Mouse (Mus musculus) liver, embryonic 13.5 days (tissue): ENCODE data around the gene Trim2. TPM values are rescaled to one million over a fixed set of nuclear protein-coding genes. Genes with fewer than 3 reads are reported as not detected.

Experiments used
- ATAC-seq: fragments of 200-750 bp; cut with Nextera tagmentation; 2 replicates; pipeline ENCODE4 v1.8.0; 2017; ENCODE audit warnings: low read depth, mild to moderate bottlenecking, moderate number of reproducible peaks, moderate library complexity
- DNase-seq: peaks from one replicate; pipeline ENCODE4 v3.0.0; 2022
- H3K27ac ChIP-seq: fragments of 300-500 bp; sonication (generic); 2 replicates; pipeline ENCODE4 v1.5.1; 2015; ENCODE audit warnings: moderate library complexity, mild to moderate bottlenecking, inconsistent platforms
- H3K27me3 ChIP-seq: fragments of 300-500 bp; sonication (generic); 2 replicates; pipeline ENCODE4 v1.6.1; 2015; ENCODE audit warnings: mild to moderate bottlenecking, inconsistent platforms
- H3K36me3 ChIP-seq: fragments of 300-500 bp; sonication (generic); 2 replicates; pipeline ENCODE4 v1.6.1; 2015; ENCODE audit warnings: mild to moderate bottlenecking, inconsistent platforms
- H3K4me1 ChIP-seq: fragments of 300-500 bp; sonication (generic); replicated peaks from 2 replicates; pipeline ENCODE4 v1.6.1; 2015; ENCODE audit warnings: inconsistent platforms
- H3K4me2 ChIP-seq: fragments of 300-500 bp; sonication (generic); 2 replicates; pipeline ENCODE4 v1.6.1; 2015; ENCODE audit warnings: inconsistent platforms, mild to moderate bottlenecking, moderate library complexity
- H3K4me3 ChIP-seq: fragments of 300-500 bp; sonication (generic); replicated peaks from 2 replicates; pipeline ENCODE4 v1.5.1; 2015; ENCODE audit warnings: mild to moderate bottlenecking, inconsistent platforms
- H3K9ac ChIP-seq: fragments of 300-500 bp; sonication (generic); 2 replicates; pipeline ENCODE4 v1.6.1; 2015; ENCODE audit warnings: mild to moderate bottlenecking, inconsistent platforms
- H3K9me3 ChIP-seq: fragments of 300-500 bp; sonication (generic); replicated peaks from 2 replicates; pipeline ENCODE4 v1.6.1; 2016; ENCODE audit warnings: inconsistent platforms
- WGBS: fragments of 180-500 bp; shearing (Covaris S2); methylation state at CpG from one replicate; pipeline ENCODE4 v1.1.7; 2015; ENCODE audit not compliant: insufficient replicate concordance; 5-methylcytosine and 5-hydroxymethylcytosine counted together
- polyA plus RNA-seq: library from polyadenylated mRNA; unstranded; fragments of >200 nt; fragmentation: Nextera tagmentation; extraction: Ambion mirVana; gene quantifications from 2 replicates; pipeline ENCODE4 v1.2.1, GENCODE M21; 2015

Trim2 gene
- polyA plus RNA-seq, 1 experiment from 2014 or later, result 3.9 TPM

DNA sequence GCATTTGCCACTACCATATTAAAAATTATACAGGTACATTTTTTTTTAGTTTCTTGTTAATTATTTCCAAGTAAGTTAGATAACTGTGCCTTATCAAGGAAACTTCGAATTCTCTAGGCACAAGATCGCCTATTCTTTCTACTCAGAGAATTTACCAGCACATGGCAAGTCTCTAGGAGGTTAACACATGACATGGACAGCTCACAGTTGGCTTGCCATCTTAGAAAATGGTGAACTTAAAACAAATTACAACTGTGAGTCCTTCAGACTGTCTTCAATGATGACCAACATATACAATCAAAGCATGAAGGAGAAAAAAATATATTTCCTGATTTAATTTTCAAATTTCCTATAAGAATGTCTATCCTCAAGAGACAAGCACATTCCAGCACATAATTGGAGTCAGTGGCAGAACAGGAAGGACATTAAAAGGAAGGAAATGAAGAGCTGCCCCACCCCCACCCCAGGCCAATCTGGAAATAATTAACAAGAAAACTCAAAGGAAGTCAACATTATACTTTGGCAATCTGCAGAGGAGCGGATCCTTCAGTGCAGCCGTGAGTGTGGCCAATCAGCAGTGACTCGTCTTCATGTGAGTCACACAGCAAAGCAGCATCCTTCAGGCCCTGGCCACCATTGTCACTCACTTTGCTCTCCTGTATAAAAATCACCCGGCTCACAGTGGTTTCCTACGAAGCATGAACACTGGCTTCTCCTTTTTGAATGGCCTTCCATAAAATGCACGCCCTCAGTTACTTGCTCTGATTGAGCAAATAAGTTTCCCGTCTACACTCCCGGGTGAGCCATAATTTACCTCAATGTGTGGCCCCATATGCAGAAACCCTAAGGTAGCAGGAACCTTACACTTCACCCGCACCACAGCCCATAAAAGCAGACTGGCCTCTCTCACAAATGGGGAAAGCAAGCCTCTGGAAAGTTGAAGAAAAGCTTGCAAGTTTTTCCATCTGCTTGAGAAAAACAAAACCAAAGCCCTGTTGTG is 177.5 kb downstream of the Trim2 start:
- H3K36me3 ChIP-seq, result no peaks in the 10 kb centered on the region
- WGBS, result 53% methylated on average over 11 of the region's 11 CpGs
- no peaks in the 10 kb centered on the region for H3K27me3 ChIP-seq
- DNase-seq, result no peak
- no peaks in the 10 kb centered on the region for H3K9me3 ChIP-seq
- no peak overlapping the region for H3K27ac ChIP-seq
- no peak for ATAC-seq
- H3K9ac ChIP-seq, result no peak overlapping the region
- peaks cover 7% of the 10 kb centered on the region; the same call in 1 of the 2 replicates for H3K4me1 ChIP-seq
- no peak overlapping the region for H3K4me2 ChIP-seq
- H3K4me3 ChIP-seq, result no peak overlapping the region

DNA sequence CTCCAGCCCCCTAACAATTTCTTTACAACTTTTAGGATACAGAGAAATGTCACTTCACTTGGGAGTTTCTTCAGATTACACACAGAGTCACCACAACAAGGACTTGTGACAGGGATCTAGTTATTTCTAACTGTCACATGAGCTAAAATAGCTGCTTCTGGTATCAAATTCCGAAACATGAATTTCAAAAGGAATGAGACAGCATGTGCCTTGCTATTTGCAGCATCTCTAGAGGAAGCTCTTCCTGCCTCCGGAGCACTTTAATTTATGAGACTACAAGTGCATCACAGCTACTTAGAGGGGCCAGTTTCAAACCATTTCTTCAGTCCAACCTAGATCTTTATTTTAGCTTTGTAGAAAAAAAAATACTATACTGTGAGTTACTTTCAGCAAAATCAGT is 179.2 kb downstream of the Trim2 start:
- Histone ChIP-seq H3K9me3 (no peaks in the 10 kb centered on the region), H3K9ac (no peak overlapping the region), H3K36me3 (no peaks in the 10 kb centered on the region), H3K27me3 (no peaks in the 10 kb centered on the region), H3K4me1 (peaks cover 7% of the 10 kb centered on the region; the same call in 1 of the 2 replicates), H3K4me2 (no peak overlapping the region), H3K4me3 (no peak overlapping the region), H3K27ac (no peak overlapping the region)
- 75% methylated on average over 2 of the region's 2 CpGs for WGBS
- DNase-seq (no peak), ATAC-seq (no peak)

- ATAC-seq (no peak), DNase-seq (no peak)
- 67% methylated on average over 3 of the region's 3 CpGs for WGBS
- no peak overlapping the region for H3K4me2 ChIP-seq
- no peaks in the 10 kb centered on the region for H3K36me3 ChIP-seq
- no peaks in the 10 kb centered on the region for H3K27me3 ChIP-seq
- H3K27ac ChIP-seq, result no peak overlapping the region
- no peak overlapping the region for H3K9ac ChIP-seq
- no peaks in the 10 kb centered on the region for H3K9me3 ChIP-seq
- no peak overlapping the region for H3K4me3 ChIP-seq
- H3K4me1 ChIP-seq, result peaks cover 7% of the 10 kb centered on the region; the same call in 1 of the 2 replicates
These were observed 180.0 kb downstream of the Trim2 start for GRCm38 (mm10) chr3:84126721-84127120.

DNA sequence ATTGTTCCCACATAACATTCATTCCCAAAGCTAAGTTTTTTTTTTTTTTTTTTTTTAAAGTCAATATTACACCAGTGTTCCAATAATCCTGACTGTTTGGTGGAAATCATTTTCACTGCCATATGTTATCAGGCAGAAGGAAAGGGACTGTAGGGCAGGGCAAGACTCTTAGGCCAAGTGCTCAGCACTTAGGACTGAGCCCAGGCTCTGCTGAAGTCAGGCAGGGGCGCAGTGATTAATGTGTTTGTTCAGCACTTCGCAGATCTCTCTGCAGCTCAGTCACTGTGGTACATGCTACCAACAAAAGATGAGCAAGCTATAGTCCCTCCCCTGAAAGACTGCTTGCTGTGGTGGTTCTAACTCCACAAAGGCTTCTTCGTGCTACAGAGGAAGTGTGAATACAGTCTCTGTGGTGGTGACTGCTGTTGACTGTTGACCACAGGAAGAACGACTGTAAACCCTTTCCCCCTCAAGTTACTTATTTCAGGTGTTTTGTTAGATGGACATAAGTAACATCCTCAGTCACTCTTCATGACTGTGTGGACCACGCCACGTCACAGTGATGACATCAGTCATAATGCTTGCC is 180.9 kb downstream of the Trim2 start:
- Histone ChIP-seq H3K9ac (no peak overlapping the region), H3K9me3 (no peaks in the 10 kb centered on the region), H3K27ac (no peak overlapping the region), H3K4me3 (no peak overlapping the region), H3K4me1 (peaks cover 7% of the 10 kb centered on the region; the same call in 1 of the 2 replicates), H3K4me2 (no peak overlapping the region), H3K27me3 (no peaks in the 10 kb centered on the region), H3K36me3 (no peaks in the 10 kb centered on the region)
- no peak for DNase-seq
- ATAC-seq, result no peak
- 45% methylated on average over 6 of the region's 6 CpGs for WGBS

- H3K9ac ChIP-seq, result no peak overlapping the region
- H3K4me3 ChIP-seq, result no peak overlapping the region
- H3K27me3 ChIP-seq, result no peaks in the 10 kb centered on the region
- no peak overlapping the region for H3K4me2 ChIP-seq
- WGBS, result 77% methylated on average over 3 of the region's 3 CpGs
- DNase-seq (no peak), ATAC-seq (no peak)
- H3K9me3 ChIP-seq, result no peaks in the 10 kb centered on the region
- H3K36me3 ChIP-seq, result no peaks in the 10 kb centered on the region
- H3K27ac ChIP-seq, result no peak overlapping the region
- no peaks in the 10 kb centered on the region for H3K4me1 ChIP-seq
These were observed 183.2 kb downstream of the Trim2 start for GRCm38 (mm10) chr3:84123461-84123860.

- H3K36me3 ChIP-seq, result no peaks in the 10 kb centered on the region
- no peak for DNase-seq
These were observed 188.0 kb downstream of the Trim2 start for GRCm38 (mm10) chr3:84118718-84119117.

GRCm38 (mm10) chr3:84118178-84118577 is 188.5 kb downstream of the Trim2 start:
- no peaks in the 10 kb centered on the region for H3K9me3 ChIP-seq
- no peak overlapping the region for H3K9ac ChIP-seq
- H3K27me3 ChIP-seq, result no peaks in the 10 kb centered on the region
- ATAC-seq, result no peak
- H3K4me1 ChIP-seq, result no peaks in the 10 kb centered on the region
- no peak for DNase-seq
- H3K4me3 ChIP-seq, result no peak overlapping the region
- H3K36me3 ChIP-seq, result no peaks in the 10 kb centered on the region
- WGBS, result 77% methylated on average over 7 of the region's 7 CpGs
- H3K27ac ChIP-seq, result no peak overlapping the region
- no peak overlapping the region for H3K4me2 ChIP-seq

More at GRCm38 (mm10) chr3:84118718-84119117, 188.0 kb downstream of the Trim2 start:
- no peak for ATAC-seq
- no peaks in the 10 kb centered on the region for H3K4me1 ChIP-seq
- no peaks in the 10 kb centered on the region for H3K9me3 ChIP-seq
- no peak overlapping the region for H3K9ac ChIP-seq
- H3K4me3 ChIP-seq, result no peak overlapping the region
- 83% methylated on average over 7 of the region's 7 CpGs for WGBS
- H3K4me2 ChIP-seq, result no peak overlapping the region
- H3K27me3 ChIP-seq, result no peaks in the 10 kb centered on the region
- no peak overlapping the region for H3K27ac ChIP-seq

Other genes starting within 250 kb of the Trim2 start
- 8.7 and 11.7 TPM in 2 replicates for gene Mnd1, start 151.1 kb downstream of the Trim2 start, polyA plus RNA-seq
- gene Gm6525, start 132.8 kb downstream of the Trim2 start, polyA plus RNA-seq, result 0.17 TPM in 1 of 2 replicates, not detected in the other
- 30.2 and 30.9 TPM in 2 replicates for gene Fhdc1, start 173.6 kb upstream of the Trim2 start, polyA plus RNA-seq